Mouse (Mus musculus): Measurements from ENCODE around the gene Nuak2.

DNA sequence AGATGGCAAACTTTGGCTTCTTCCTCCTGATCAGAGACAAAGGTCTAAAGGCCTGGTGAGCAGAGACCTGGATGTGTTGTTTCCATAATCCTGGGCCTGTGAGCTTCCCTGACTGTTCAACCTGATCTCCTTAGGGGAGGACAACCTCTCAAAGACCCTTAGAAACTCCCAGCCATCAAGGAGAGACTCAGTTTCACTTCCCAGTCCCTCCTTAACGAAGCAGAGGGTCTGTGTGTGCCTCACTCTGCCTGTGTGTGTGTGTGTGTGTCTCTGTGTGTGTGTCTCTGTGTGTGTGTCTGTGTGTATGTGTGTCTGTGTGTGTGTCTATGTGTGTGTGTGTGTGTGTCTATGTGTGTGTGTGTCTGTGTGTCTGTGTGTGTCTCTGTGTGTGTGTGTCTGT, 27.7 kb downstream of the Nuak2 start:
- no peak for TF ChIP-seq HCFC1 (IDR thresholded peaks at IDR 0.05; ENCODE audit: borderline replicate concordance, insufficient read depth, low read length)
- no peak for TF ChIP-seq ZC3H11A (IDR thresholded peaks at IDR 0.05; ENCODE audit: borderline replicate concordance, low read depth, low read length)
- no peak for TF ChIP-seq ZNF384 (IDR thresholded peaks at IDR 0.05; ENCODE audit: low read depth, low read length)
- TF ChIP-seq CHD2 (IDR thresholded peaks at IDR 0.05; ENCODE audit: low read depth, low read length), result no peak
